Mouse (Mus musculus): ENCODE measurements around the gene Atg16l1.
"Not testable (repeated sequence)": the region's sequence is repeated elsewhere in the genome, so short reads cannot be mapped to it uniquely, and the experiment has no call there.

- not testable (repeated sequence) for TF ChIP-seq CTCF, POLR2A (IDR thresholded peaks at IDR 0.05; ENCODE audit: extremely low read depth, insufficient read depth, low read length)
Observed at GRCm38 (mm10) chr1:87827476-87827875, 71.8 kb downstream of the Atg16l1 start.
